Mouse (Mus musculus) CH12.LX (cell line): ENCODE data around the gene Wdr37.

Experiments used
- CHD2 ChIP-seq: IDR thresholded peaks from 2 replicates; pipeline ENCODE4 v1.6.1; 2011; ENCODE audit warnings: low read length, improper control_type of control experiment
- CTCF ChIP-seq, 2 experiments: IDR thresholded peaks in 1 of 2; conservative IDR thresholded peaks in 1 of 2; 2 replicates each; pipeline ENCODE4 v1.5.1; 2011 to 2012; ENCODE audit warnings: low read depth in 2 of 2, low read length in 2 of 2, improper control_type of control experiment in 1 of 2, inconsistent platforms in 1 of 2, mild to moderate bottlenecking in 1 of 2, moderate library complexity in 1 of 2
- IRF4 ChIP-seq: IDR thresholded peaks from 2 replicates; pipeline ENCODE4 v1.6.1; 2014; ENCODE audit warnings: low read depth, mild to moderate bottlenecking, inconsistent platforms, low read length, improper control_type of control experiment
- MAZ ChIP-seq: IDR thresholded peaks from 2 replicates; pipeline ENCODE4 v1.6.1; 2012; ENCODE audit warnings: low read depth, mild to moderate bottlenecking, inconsistent platforms, low read length, improper control_type of control experiment, moderate library complexity
- MEF2A ChIP-seq: IDR thresholded peaks from 2 replicates; pipeline ENCODE4 v1.6.1; 2014; ENCODE audit warnings: low read depth, mild to moderate bottlenecking, inconsistent platforms, low read length, improper control_type of control experiment, borderline replicate concordance
- POLR2A ChIP-seq: IDR thresholded peaks from 2 replicates; pipeline ENCODE4 v1.6.1; 2011; ENCODE audit warnings: low read depth, mild to moderate bottlenecking, improper control_type of control experiment, low read length
- SMC3 ChIP-seq: IDR thresholded peaks from 2 replicates; pipeline ENCODE4 v1.6.1; 2011; ENCODE audit warnings: low read depth, low read length, improper control_type of control experiment
- UBTF ChIP-seq: IDR thresholded peaks from 2 replicates; pipeline ENCODE4 v1.6.1; 2012; ENCODE audit warnings: low read depth, mild to moderate bottlenecking, inconsistent platforms, low read length, improper control_type of control experiment, moderate library complexity

DNA sequence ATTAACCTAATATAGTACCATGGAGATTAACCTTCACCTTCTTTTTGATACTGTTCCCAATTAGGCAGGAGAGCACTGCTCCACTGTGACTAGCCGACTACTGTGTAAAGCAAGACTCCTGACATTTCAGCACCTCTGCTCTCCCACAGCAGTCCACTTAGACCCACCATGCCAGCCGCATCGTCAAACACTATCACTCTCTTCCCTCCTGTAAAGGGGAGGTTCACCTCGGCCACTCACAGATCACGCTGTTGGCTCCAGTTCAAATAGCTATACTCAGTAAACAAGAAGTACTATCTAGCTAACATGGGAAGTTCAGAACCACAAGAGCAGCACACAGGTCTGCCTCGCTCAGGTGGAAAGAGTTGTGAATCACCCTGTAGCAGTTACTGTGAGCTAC lies 13.3 kb downstream of the Wdr37 start:
- TF ChIP-seq IRF4 (no peak), UBTF (no peak), SMC3 (no peak), MEF2A (no peak), CTCF (conservative IDR thresholded peaks at IDR 0.05 in 1 of 2, IDR thresholded peaks at IDR 0.05 in 1 of 2; ENCODE audit: low read depth in 2 of 2, low read length in 2 of 2) (no peak), POLR2A (no peak), MAZ (no peak), CHD2 (no peak)
